Mouse (Mus musculus): Measurements from ENCODE around the gene Rpl39.

DNA sequence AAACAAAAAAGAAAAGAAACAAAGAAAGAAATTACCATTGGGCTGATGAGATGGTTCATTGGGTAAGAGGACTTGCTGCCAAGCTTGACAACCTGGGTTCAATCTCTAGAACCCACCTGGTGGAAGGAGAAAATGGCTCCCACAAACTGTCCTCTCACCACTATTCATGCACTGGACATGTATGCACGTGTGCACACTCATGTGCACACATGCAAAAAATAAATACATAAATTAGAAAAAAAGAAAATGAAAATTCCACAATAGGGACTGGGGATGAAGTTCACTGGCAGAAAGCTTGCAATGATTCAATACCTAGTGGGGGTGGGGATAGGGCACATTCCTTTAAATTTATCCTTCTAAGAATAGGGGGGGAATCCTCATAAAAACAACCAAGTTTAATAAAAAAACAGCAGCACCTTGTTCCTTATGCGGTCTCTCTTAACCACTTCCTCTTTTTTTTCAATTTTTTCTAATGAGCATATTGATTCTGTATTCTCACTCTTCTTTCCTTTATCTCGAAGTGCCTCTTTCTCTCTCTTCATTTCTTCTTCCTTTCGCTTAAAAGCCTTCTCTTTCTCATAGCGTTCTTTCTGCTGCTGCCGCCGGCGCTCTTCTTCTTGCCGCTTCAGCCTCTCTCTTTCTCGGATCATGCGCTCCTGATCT is 10.0 kb upstream of the Rpl39 start:
- TF ChIP-seq POLR2A (IDR thresholded peaks at IDR 0.05; ENCODE audit: insufficient read length, low read depth) (no peak), MYOG (IDR thresholded peaks at IDR 0.05; ENCODE audit: control insufficient read depth in 1 of 3, insufficient read depth in 1 of 3, insufficient read length in 2 of 3, low read depth in 2 of 3) (no peak), TCF12 (IDR thresholded peaks at IDR 0.05; ENCODE audit: insufficient read depth, poor library complexity, severe bottlenecking) (no peak), POLR2AphosphoS2 (IDR thresholded peaks at IDR 0.05; ENCODE audit: insufficient read length, low read depth) (no peak), MAX (IDR thresholded peaks at IDR 0.05; ENCODE audit: low read depth) (no peak), E2F4 (IDR thresholded peaks at IDR 0.05; ENCODE audit: insufficient read depth) (no peak), USF1 (IDR thresholded peaks at IDR 0.05; ENCODE audit: low read depth) (no peak), REST (IDR thresholded peaks at IDR 0.05; ENCODE audit: insufficient read depth, insufficient read length) (no peak), MYOD1 (IDR thresholded peaks at IDR 0.05; ENCODE audit: control insufficient read depth in 1 of 3, insufficient read length in 2 of 3, low read depth in 2 of 3) (no peak), CEBPB (IDR thresholded peaks at IDR 0.05; ENCODE audit: insufficient read depth, poor library complexity, severe bottlenecking) (no peak), SRF (IDR thresholded peaks at IDR 0.05; ENCODE audit: control insufficient read depth, insufficient read length, low read depth) (no peak), TCF3 (IDR thresholded peaks at IDR 0.05; ENCODE audit: insufficient read length, low read depth) (no peak)

Data from myocyte (in vitro differentiated cells).